Mouse (Mus musculus): ENCODE measurements at regions not wholly inside any gene's neighbourhood (a gene's known extent, or its start where the extent isn't known, plus 50 kb on each side); places are given as distances from the start of the nearest gene placed in this dataset.

DNA sequence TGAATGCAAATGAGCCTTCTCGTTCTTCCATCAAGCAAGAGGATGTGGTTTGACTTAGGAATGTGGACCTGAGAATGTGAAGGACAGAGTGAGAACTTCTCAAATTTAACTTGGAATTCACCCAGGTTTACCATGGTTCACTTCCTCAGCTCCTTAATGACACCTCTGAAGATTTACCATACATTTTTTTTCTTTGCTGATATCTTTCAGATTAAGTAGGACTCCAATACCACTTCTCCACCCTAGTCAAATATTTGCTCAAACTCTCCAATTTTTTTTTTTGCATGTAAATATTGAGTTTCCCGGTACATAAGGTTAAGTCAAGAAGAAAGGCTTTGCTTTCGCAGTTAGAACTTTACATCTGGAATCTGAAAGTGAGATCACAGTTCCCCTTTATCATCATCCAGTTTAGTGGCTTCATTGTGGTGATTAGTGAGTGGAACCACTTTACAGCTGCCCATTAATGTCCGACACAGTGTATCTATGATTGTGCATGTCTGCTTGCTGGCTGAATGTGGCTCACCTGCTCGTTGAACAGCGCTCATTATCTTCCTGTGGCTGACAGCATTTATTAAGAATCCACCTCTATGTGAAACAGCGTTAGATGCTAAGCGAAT is 446.0 kb upstream of the Adam34 start:
- ATAC-seq (ENCODE audit: insufficient number of reproducible peaks, insufficient read depth, low FRiP score, low TSS enrichment, low read depth) = no peak
- Histone ChIP-seq H3K4me2 (no peak overlapping the region), H3K36me3 (no peaks in the 10 kb centered on the region), H3K9me3 (no peaks in the 10 kb centered on the region), H3K27me3 (no peaks in the 10 kb centered on the region), H3K27ac (no peak overlapping the region), H3K9ac (no peak overlapping the region), H3K4me1 (no peaks in the 10 kb centered on the region), H3K4me3 (no peak overlapping the region)
- WGBS = 73% methylated on average over 8 of the region's 8 CpGs

GRCm38 (mm10) chr8:44165115-44165514 is 455.3 kb upstream of the Adam34 start:
- Histone ChIP-seq H3K9me3 (no peaks in the 10 kb centered on the region), H3K4me1 (no peaks in the 10 kb centered on the region), H3K27ac (no peak overlapping the region), H3K4me3 (no peak overlapping the region), H3K9ac (no peak overlapping the region), H3K36me3 (no peaks in the 10 kb centered on the region), H3K27me3 (no peaks in the 10 kb centered on the region), H3K4me2 (no peak overlapping the region)
- 49% methylated on average over 6 of the region's 6 CpGs for WGBS
- no peak for ATAC-seq (ENCODE audit: insufficient number of reproducible peaks, insufficient read depth, low FRiP score, low TSS enrichment, low read depth)

GRCm38 (mm10) chr8:44177016-44177415 is 467.2 kb upstream of the Adam34 start:
- WGBS = 23% methylated on average over 4 of the region's 4 CpGs
- Histone ChIP-seq H3K27me3 (no peaks in the 10 kb centered on the region), H3K9me3 (no peaks in the 10 kb centered on the region), H3K36me3 (no peaks in the 10 kb centered on the region), H3K4me2 (no peak overlapping the region), H3K27ac (no peak overlapping the region), H3K9ac (no peak overlapping the region), H3K4me1 (no peaks in the 10 kb centered on the region), H3K4me3 (no peak overlapping the region)
- ATAC-seq (ENCODE audit: insufficient number of reproducible peaks, insufficient read depth, low FRiP score, low TSS enrichment, low read depth) = no peak

GRCm38 (mm10) chr8:44202228-44202627 is 492.4 kb upstream of the Adam34 start:
- no peaks in the 10 kb centered on the region for H3K27me3 ChIP-seq
- no peak for ATAC-seq (ENCODE audit: insufficient number of reproducible peaks, insufficient read depth, low FRiP score, low TSS enrichment, low read depth)
- no peak overlapping the region for H3K4me3 ChIP-seq
- H3K36me3 ChIP-seq = no peaks in the 10 kb centered on the region
- no peaks in the 10 kb centered on the region for H3K4me1 ChIP-seq
- 80% methylated on average over 2 of the region's 2 CpGs for WGBS
- no peak overlapping the region for H3K4me2 ChIP-seq
- no peak overlapping the region for H3K9ac ChIP-seq
- no peaks in the 10 kb centered on the region for H3K9me3 ChIP-seq
- H3K27ac ChIP-seq = no peak overlapping the region

GRCm38 (mm10) chr8:44206391-44207170 is 496.7 kb upstream of the Adam34 start:
- Histone ChIP-seq H3K9me3 (no peaks in the 10 kb centered on the region), H3K4me3 (no peak overlapping the region), H3K9ac (no peak overlapping the region), H3K4me2 (peak overlapping the region; percentile 23; the same call in 1 of the 2 replicates), H3K36me3 (no peaks in the 10 kb centered on the region), H3K27ac (no peak overlapping the region; the same call in 1 of the 2 replicates), H3K4me1 (no peaks in the 10 kb centered on the region), H3K27me3 (no peaks in the 10 kb centered on the region)
- no peak for ATAC-seq (ENCODE audit: insufficient number of reproducible peaks, insufficient read depth, low FRiP score, low TSS enrichment, low read depth)
- WGBS = 25% methylated on average over 11 of the region's 11 CpGs

GRCm38 (mm10) chr8:44222346-44222745 is 512.5 kb upstream of the Adam34 start:
- no peaks in the 10 kb centered on the region for H3K9me3 ChIP-seq
- no peaks in the 10 kb centered on the region for H3K36me3 ChIP-seq
- ATAC-seq (ENCODE audit: insufficient number of reproducible peaks, insufficient read depth, low FRiP score, low TSS enrichment, low read depth) = no peak
- peaks cover 12% of the 10 kb centered on the region; the same call in 1 of the 2 replicates for H3K4me1 ChIP-seq
- H3K4me3 ChIP-seq = no peak overlapping the region
- no peak overlapping the region for H3K27ac ChIP-seq
- no peak overlapping the region for H3K4me2 ChIP-seq
- H3K9ac ChIP-seq = no peak overlapping the region
- no peaks in the 10 kb centered on the region for H3K27me3 ChIP-seq
- WGBS = 32% methylated on average over 1 of the region's 1 CpGs

DNA sequence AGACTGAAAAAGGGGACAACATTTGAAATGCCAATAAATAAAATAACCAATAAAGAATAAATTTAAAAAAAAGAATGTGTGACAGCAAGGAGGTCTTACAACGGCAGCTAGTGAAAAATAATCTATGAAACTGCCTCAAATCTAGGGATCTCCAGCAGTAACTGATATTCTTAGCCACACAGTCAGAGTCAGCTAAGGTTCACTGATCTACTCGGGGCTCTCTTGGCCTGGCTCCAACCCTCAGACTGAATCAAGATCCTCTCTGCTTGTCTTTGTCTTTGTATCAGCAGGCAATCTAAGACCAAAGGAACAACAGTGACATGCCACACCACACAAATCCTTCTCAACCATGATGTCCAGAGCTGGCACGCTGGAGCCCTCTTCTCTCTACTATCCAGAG is 542.5 kb upstream of the Adam34 start:
- 64% methylated on average over 3 of the region's 3 CpGs for WGBS
- no peak overlapping the region for H3K9ac ChIP-seq
- ATAC-seq (ENCODE audit: insufficient number of reproducible peaks, insufficient read depth, low FRiP score, low TSS enrichment, low read depth) = no peak

DNA sequence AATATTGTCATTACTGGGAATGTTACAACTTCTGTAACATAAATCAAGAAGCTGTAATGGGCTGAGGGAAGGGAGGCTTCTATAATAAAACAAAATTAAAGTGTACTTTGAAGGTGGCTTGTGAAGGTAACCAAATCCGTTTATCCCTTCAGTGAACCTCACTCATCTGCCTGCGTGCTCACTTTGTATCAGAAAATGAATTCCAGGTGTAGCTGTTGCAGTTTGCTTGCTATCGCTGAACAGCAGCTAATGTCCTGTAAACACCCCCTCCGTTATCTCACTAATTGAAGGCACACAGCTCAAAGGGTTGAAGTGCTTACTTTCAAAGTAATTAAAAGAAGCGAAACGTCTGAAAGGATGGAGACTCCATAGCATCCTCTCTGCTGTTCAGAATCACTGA is 547.2 kb upstream of the Adam34 start:
- Histone ChIP-seq H3K9me3 (no peaks in the 10 kb centered on the region), H3K27ac (no peak overlapping the region), H3K4me2 (no peak overlapping the region), H3K4me3 (no peak overlapping the region), H3K36me3 (no peaks in the 10 kb centered on the region), H3K4me1 (0 out of 2 replicates have a peak, but pooled peaks cover 4% of the 10 kb centered on the region), H3K27me3 (no peaks in the 10 kb centered on the region), H3K9ac (no peak overlapping the region)
- no peak for ATAC-seq (ENCODE audit: insufficient number of reproducible peaks, insufficient read depth, low FRiP score, low TSS enrichment, low read depth)
- WGBS = 17% methylated on average over 6 of the region's 6 CpGs

More for the DNA sequence above, 542.5 kb upstream of the Adam34 start:
- H3K4me2 ChIP-seq = no peak overlapping the region
- no peak overlapping the region for H3K27ac ChIP-seq
- H3K4me1 ChIP-seq = 0 out of 2 replicates have a peak, but pooled peaks cover 4% of the 10 kb centered on the region
- H3K27me3 ChIP-seq = no peaks in the 10 kb centered on the region
- no peaks in the 10 kb centered on the region for H3K36me3 ChIP-seq
- no peaks in the 10 kb centered on the region for H3K9me3 ChIP-seq
- H3K4me3 ChIP-seq = no peak overlapping the region

- Histone ChIP-seq H3K9me3 (no peaks in the 10 kb centered on the region), H3K27me3 (no peaks in the 10 kb centered on the region), H3K4me2 (no peak overlapping the region), H3K4me1 (0 out of 2 replicates have a peak, but pooled peaks cover 4% of the 10 kb centered on the region), H3K9ac (no peak overlapping the region), H3K4me3 (no peak overlapping the region), H3K27ac (no peak overlapping the region), H3K36me3 (no peaks in the 10 kb centered on the region)
- ATAC-seq (ENCODE audit: insufficient number of reproducible peaks, insufficient read depth, low FRiP score, low TSS enrichment, low read depth) = no peak
- WGBS = 60% methylated on average over 4 of the region's 4 CpGs
These were observed 551.2 kb upstream of the Adam34 start for GRCm38 (mm10) chr8:44261039-44261438.

- ATAC-seq (ENCODE audit: insufficient number of reproducible peaks, insufficient read depth, low FRiP score, low TSS enrichment, low read depth) = no peak
- 68% methylated on average over 4 of the region's 4 CpGs for WGBS
These were observed 563.5 kb upstream of the Adam34 start for GRCm38 (mm10) chr8:44273300-44273699.

DNA sequence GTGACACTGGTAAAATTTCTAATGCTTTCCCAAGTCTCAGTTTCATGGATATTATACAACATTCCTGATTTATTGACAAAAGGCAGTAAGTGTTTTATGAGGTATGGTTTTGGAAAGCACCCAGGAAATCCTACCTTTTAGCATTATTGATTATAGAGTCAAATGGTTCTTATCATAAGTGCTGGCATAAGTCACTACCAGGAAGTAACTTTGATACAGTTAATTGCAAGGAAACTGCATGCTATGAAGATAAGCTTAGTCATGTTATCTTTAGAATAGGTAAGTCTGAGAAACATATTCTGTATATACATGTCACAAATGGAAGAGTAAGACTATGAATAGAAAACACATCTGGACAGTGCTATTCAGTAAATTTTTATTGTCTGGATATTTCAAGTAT is 608.4 kb upstream of the Adam34 start:
- Histone ChIP-seq H3K4me3 (no peak overlapping the region), H3K27me3 (no peaks in the 10 kb centered on the region), H3K27ac (no peak overlapping the region), H3K4me1 (no peaks in the 10 kb centered on the region), H3K9me3 (no peaks in the 10 kb centered on the region), H3K9ac (no peak overlapping the region), H3K4me2 (no peak overlapping the region), H3K36me3 (no peaks in the 10 kb centered on the region)
- ATAC-seq (ENCODE audit: insufficient number of reproducible peaks, insufficient read depth, low FRiP score, low TSS enrichment, low read depth) = no peak

More at GRCm38 (mm10) chr8:44273300-44273699, 563.5 kb upstream of the Adam34 start:
- Histone ChIP-seq H3K9ac (no peak overlapping the region), H3K36me3 (no peaks in the 10 kb centered on the region), H3K27ac (no peak overlapping the region), H3K4me1 (no peaks in the 10 kb centered on the region), H3K4me3 (no peak overlapping the region), H3K9me3 (no peaks in the 10 kb centered on the region), H3K27me3 (no peaks in the 10 kb centered on the region), H3K4me2 (no peak overlapping the region)

DNA sequence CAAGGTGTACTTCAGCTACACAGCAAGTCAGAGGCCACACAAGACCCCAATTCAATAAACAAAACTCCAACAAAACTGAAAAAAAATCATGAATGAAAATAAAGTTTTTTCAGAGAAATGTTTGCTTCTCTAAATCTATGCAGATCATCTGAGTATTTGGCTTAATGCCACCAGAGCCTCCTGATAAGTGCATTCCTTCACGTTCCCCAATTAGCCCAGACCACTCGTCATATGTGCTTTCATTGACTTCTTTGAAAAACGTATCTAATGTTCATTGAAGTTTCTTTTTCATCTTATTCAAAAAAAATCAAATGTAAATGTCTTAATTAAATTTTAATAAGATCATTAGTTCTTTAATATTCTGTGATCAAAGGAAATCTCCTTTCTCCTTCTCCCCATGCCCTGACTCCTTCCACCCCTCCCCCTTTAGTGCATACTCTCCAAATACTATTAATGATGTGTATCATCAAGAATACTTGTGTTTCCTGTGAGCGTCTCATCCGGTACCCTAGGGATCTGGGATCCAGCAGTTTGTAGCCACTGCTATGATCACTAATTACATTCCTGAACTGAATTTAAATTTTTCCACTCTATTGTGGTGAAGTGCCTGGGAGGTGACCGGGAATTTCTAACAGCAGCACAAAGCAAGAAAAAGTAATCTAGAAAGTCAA is 600.8 kb upstream of the Fat1 start:
- no peak overlapping the region for H3K4me2 ChIP-seq
- no peaks in the 10 kb centered on the region for H3K27me3 ChIP-seq
- H3K4me3 ChIP-seq = no peak overlapping the region
- no peaks in the 10 kb centered on the region for H3K4me1 ChIP-seq
- H3K9ac ChIP-seq = no peak overlapping the region
- WGBS = 69% methylated on average over 6 of the region's 6 CpGs
- H3K9me3 ChIP-seq = no peaks in the 10 kb centered on the region
- ATAC-seq (ENCODE audit: insufficient number of reproducible peaks, insufficient read depth, low FRiP score, low TSS enrichment, low read depth) = no peak
- H3K27ac ChIP-seq = no peak overlapping the region
- no peaks in the 10 kb centered on the region for H3K36me3 ChIP-seq
